Mouse (Mus musculus) left cerebral cortex, postnatal 10 days (tissue): ENCODE measurements around the gene Fam210b. TPM values are rescaled to one million over a fixed set of nuclear protein-coding genes. Genes with fewer than 3 reads are reported as not detected.

Experiments
- DNase-seq, 2 experiments: peaks; one replicate each; pipeline ENCODE4 v3.0.0; 2021 to 2022; ENCODE audit warnings: low spot score in 2 of 2, mixed read lengths in 1 of 2; ENCODE audit errors: extremely low spot score in 1 of 2
- intact Hi-C: fragments of 180-260 bp; cut with DNase I; formaldehyde crosslinking; loops from one replicate; pipeline ENCODE4 v1.15.1; 2025
- total RNA-seq, 2 experiments: library from RNA; stranded (reverse); gene quantifications; 2 replicates each; pipeline ENCODE4 v1.2.3; 2021

Gene Fam210b
- total RNA-seq, 2 experiments from 2014 or later, result 15.3 to 15.5 TPM

- no peak for DNase-seq
- intact Hi-C loops, result no loop called here
Measured at GRCm38 (mm10) chr2:172346933-172347611, 1.7 kb downstream of the Fam210b start.

- DNase-seq, result no peak
- intact Hi-C loops, result no loop called here
Measured at GRCm38 (mm10) chr2:172348297-172348950, 3.1 kb downstream of the Fam210b start.

- DNase-seq, result no peak
- intact Hi-C loops, result no loop called here
Measured at GRCm38 (mm10) chr2:172349776-172350175, 4.4 kb downstream of the Fam210b start.

GRCm38 (mm10) chr2:172350773-172351172, 5.4 kb downstream of the Fam210b start:
- intact Hi-C loops, result no loop called here
- no peak for DNase-seq

GRCm38 (mm10) chr2:172353218-172353617, 7.9 kb downstream of the Fam210b start:
- no peak for DNase-seq
- intact Hi-C loops, result no loop called here

- DNase-seq, result no peak
- intact Hi-C loops, result no loop called here
Measured at GRCm38 (mm10) chr2:172354761-172355160, 9.4 kb downstream of the Fam210b start.

GRCm38 (mm10) chr2:172355833-172356232, 10.5 kb downstream of the Fam210b start:
- intact Hi-C loops, result no loop called here
- no peak for DNase-seq

- intact Hi-C loops, result no loop called here
Measured at GRCm38 (mm10) chr2:172363176-172363575, 17.8 kb downstream of the Fam210b start.

GRCm38 (mm10) chr2:172370411-172371223, 25.3 kb downstream of the Fam210b start, which contains the start of the genes Aurka and Cstf1:
Gene Aurka, minus strand, starts transcription at chr2:172370535.
Gene Cstf1, plus strand, starts transcription at chr2:172370681.
- DNase-seq, result peak; percentile 95
- intact Hi-C loops, result loop anchor here (2.0 to 10.0 kb wide), 2 partner anchors 68 to 634 kb away; partner anchors contain the start of gene Rae1

More at GRCm38 (mm10) chr2:172363176-172363575, 17.8 kb downstream of the Fam210b start:
- no peak for DNase-seq

GRCm38 (mm10) chr2:172371258-172371657, 25.9 kb downstream of the Fam210b start:
- no peak for DNase-seq
- intact Hi-C loops, result loop anchor here (2.0 to 10.0 kb wide), 2 partner anchors 68 to 634 kb away; partner anchors contain the start of gene Rae1

- intact Hi-C loops, result loop anchor here (10.0 kb wide), 1 partner anchor 628 kb away; the partner anchor contains the start of gene Rae1
- no peak for DNase-seq
Measured at GRCm38 (mm10) chr2:172376551-172376950, 31.2 kb downstream of the Fam210b start.

GRCm38 (mm10) chr2:172376999-172377515, 31.7 kb downstream of the Fam210b start:
- intact Hi-C loops, result loop anchor here (10.0 kb wide), 1 partner anchor 628 kb away; the partner anchor contains the start of gene Rae1
- no peak for DNase-seq

- peak in 1 of 2 experiments; percentile 67 for DNase-seq
- intact Hi-C loops, result loop anchor here (10.0 kb wide), 1 partner anchor 626 kb away; the partner anchor contains the start of gene Rae1
Measured at GRCm38 (mm10) chr2:172378332-172378731, 33.0 kb downstream of the Fam210b start.

- DNase-seq, result no peak
- intact Hi-C loops, result no loop called here
Measured at GRCm38 (mm10) chr2:172380513-172380912, 35.1 kb downstream of the Fam210b start.

- intact Hi-C loops, result no loop called here
- no peak for DNase-seq
Measured at GRCm38 (mm10) chr2:172381341-172381740, 36.0 kb downstream of the Fam210b start.

- DNase-seq, result no peak
- intact Hi-C loops, result no loop called here
Measured at GRCm38 (mm10) chr2:172381898-172382297, 36.5 kb downstream of the Fam210b start.

GRCm38 (mm10) chr2:172384715-172385114, 39.4 kb downstream of the Fam210b start:
- intact Hi-C loops, result no loop called here
- DNase-seq, result no peak

GRCm38 (mm10) chr2:172390341-172390740, 45.0 kb downstream of the Fam210b start:
- intact Hi-C loops, result no loop called here
- no peak for DNase-seq

GRCm38 (mm10) chr2:172392041-172392521, 46.7 kb downstream of the Fam210b start:
- intact Hi-C loops, result no loop called here
- DNase-seq, result peak in 1 of 2 experiments; percentile 38
